7 mouse cellular contexts compared by ENCODE assay signal in genomic region chr2:181520118-181520935, GRCm38 (mm10). TPM values are rescaled to one million over a fixed set of nuclear protein-coding genes. Genes with fewer than 3 reads are reported as not detected.
DNase-seq lines count a peak whose midpoint lies in the region; ATAC-seq lines count a peak whose summit lies in the region.

Dnajc5 (plus strand) TSS chr2:181520485.

- ATAC-seq in embryonic facial prominence, embryonic 11.5 days (replicated peaks; ENCODE audit: insufficient number of reproducible peaks, low FRiP score, low TSS enrichment, low read depth), result peak; percentile 97
- peak; percentile 94 for ATAC-seq in granulocyte monocyte progenitor cell, adult 5-6 weeks (replicated peaks; ENCODE audit: poor library complexity, severe bottlenecking)
- ATAC-seq in midbrain, embryonic 13.5 days, result peak; percentile 98

- peak within 1 kb of the TSS; percentile 96 for H3K27ac ChIP-seq in embryonic facial prominence, embryonic 11.5 days (replicated peaks; ENCODE audit: low read depth, low read length)
- peak within 1 kb of the TSS; percentile 96 for H3K27ac ChIP-seq in limb, embryonic 10.5 days
- peak within 1 kb of the TSS; percentile 98 for H3K27ac ChIP-seq in midbrain, embryonic 13.5 days

- peak within 1 kb of the TSS; percentile 58 for H3K4me2 ChIP-seq in embryonic facial prominence, embryonic 11.5 days (ENCODE audit: low read depth, low read length)
- H3K4me2 ChIP-seq in midbrain, embryonic 13.5 days (replicated peaks), result peak within 1 kb of the TSS; percentile 62

- H3K36me3 ChIP-seq in embryonic facial prominence, embryonic 11.5 days (replicated peaks; ENCODE audit: control insufficient read depth, insufficient read depth, low read depth, low read length), result no peaks in the 10 kb centered on the region; the same call in 1 of the 2 replicates
- peaks cover 47% of the 10 kb centered on the region for H3K36me3 ChIP-seq in limb, embryonic 10.5 days
- peaks cover 22% of the 10 kb centered on the region for H3K36me3 ChIP-seq in midbrain, embryonic 13.5 days

- peak within 1 kb of the TSS; percentile 94 for H3K4me3 ChIP-seq in embryonic facial prominence, embryonic 11.5 days (ENCODE audit: low read depth, low read length)
- H3K4me3 ChIP-seq in limb, embryonic 10.5 days, result peak within 1 kb of the TSS; percentile 98
- peak within 1 kb of the TSS; percentile 96 for H3K4me3 ChIP-seq in midbrain, embryonic 13.5 days (replicated peaks)

- H3K27me3 ChIP-seq in embryonic facial prominence, embryonic 11.5 days (ENCODE audit: control insufficient read depth, insufficient read depth, low read length), result no peaks in the 10 kb centered on the region
- no peaks in the 10 kb centered on the region for H3K27me3 ChIP-seq in limb, embryonic 10.5 days (ENCODE audit: low read depth, poor library complexity, severe bottlenecking)
- no peaks in the 10 kb centered on the region for H3K27me3 ChIP-seq in midbrain, embryonic 13.5 days

- DNase-seq in adrenal gland, postnatal 14 days, result peak; percentile 99
- DNase-seq in embryonic facial prominence, embryonic 11.5 days (ENCODE audit: low spot score), result peak; percentile 99
- DNase-seq in kidney, adult 11 months, result peak; percentile 99
- DNase-seq in limb, embryonic 10.5 days (ENCODE audit: low spot score), result peak; percentile 96
- DNase-seq in spleen, adult 12 weeks (ENCODE audit: low spot score), result peak; percentile 94

- under 1% methylated on average over 74 of the region's 74 CpGs for WGBS in embryonic facial prominence, embryonic 11.5 days
- WGBS in limb, embryonic 10.5 days, result under 1% methylated on average over 74 of the region's 74 CpGs
- under 1% methylated on average over 73 of the region's 74 CpGs for WGBS in midbrain, embryonic 13.5 days

- H3K4me1 ChIP-seq in embryonic facial prominence, embryonic 11.5 days (ENCODE audit: control insufficient read depth, insufficient read depth, low read length), result no peaks in the 10 kb centered on the region
- peaks cover 18% of the 10 kb centered on the region for H3K4me1 ChIP-seq in limb, embryonic 10.5 days
- peaks cover 41% of the 10 kb centered on the region for H3K4me1 ChIP-seq in midbrain, embryonic 13.5 days (replicated peaks)

- H3K9ac ChIP-seq in embryonic facial prominence, embryonic 11.5 days (replicated peaks; ENCODE audit: low read length), result peak within 1 kb of the TSS; percentile 92
- H3K9ac ChIP-seq in midbrain, embryonic 13.5 days (replicated peaks), result peak within 1 kb of the TSS; percentile 96

- H3K9me3 ChIP-seq in embryonic facial prominence, embryonic 11.5 days (replicated peaks; ENCODE audit: control insufficient read depth, low read length), result no peaks in the 10 kb centered on the region
- no peaks in the 10 kb centered on the region for H3K9me3 ChIP-seq in limb, embryonic 10.5 days (replicated peaks)
- no peaks in the 10 kb centered on the region for H3K9me3 ChIP-seq in midbrain, embryonic 13.5 days

RNA-seq across cellular contexts. Expression of gene Dnajc5, which starts in this region (rescaled TPM):
- total RNA-seq in adrenal gland, postnatal 14 days (2021), result 77.3 and 89.9 TPM in 2 replicates
- polyA plus RNA-seq in embryonic facial prominence, embryonic 11.5 days (2014; fragmentation: Nextera tagmentation; extraction: Ambion mirVana), result 77.0 and 79.1 TPM in 2 replicates
- 43.8 and 47.1 TPM in 2 replicates for total RNA-seq in granulocyte monocyte progenitor cell, adult 5-6 weeks (2014; fragmentation: Nextera tagmentation)
- 46.4 and 54.5 TPM in 2 replicates for total RNA-seq in granulocyte monocyte progenitor cell, adult 5-6 weeks (2017)
- polyA plus RNA-seq in limb, embryonic 10.5 days (2016; fragmentation: Nextera tagmentation; extraction: Ambion mirVana), result 86.6 and 97.6 TPM in 2 replicates
- polyA plus RNA-seq in midbrain, embryonic 13.5 days (2015; fragmentation: Nextera tagmentation; extraction: Ambion mirVana), result 198 and 209 TPM in 2 replicates

Comparison
In these comparisons a context has a peak if more than half of its experiments do, and no peak if none do; other contexts are left out.
1. Peak in every context shown above with its lines: DNase-seq, ATAC-seq, H3K4me3 ChIP-seq and H3K27ac ChIP-seq.